Mouse (Mus musculus) midbrain, embryonic 13.5 days (tissue): ENCODE data around the gene Fgf12. TPM values are rescaled to one million over a fixed set of nuclear protein-coding genes. Genes with fewer than 3 reads are reported as not detected.

Experiments used
- ATAC-seq: fragments of 200-750 bp; cut with Nextera tagmentation; 2 replicates; pipeline ENCODE4 v1.8.0; 2017; ENCODE audit warnings: mild to moderate bottlenecking, moderate TSS enrichment, moderate library complexity
- H3K27ac ChIP-seq: fragments of 300-500 bp; sonication (generic); 2 replicates; pipeline ENCODE4 v1.5.1; 2015; ENCODE audit warnings: inconsistent platforms, mild to moderate bottlenecking, moderate library complexity
- H3K27me3 ChIP-seq: fragments of 300-500 bp; sonication (generic); 2 replicates; pipeline ENCODE4 v1.6.1; 2015; ENCODE audit warnings: mild to moderate bottlenecking, inconsistent platforms
- H3K36me3 ChIP-seq: fragments of 300-500 bp; sonication (generic); 2 replicates; pipeline ENCODE4 v1.6.1; 2015; ENCODE audit warnings: mild to moderate bottlenecking, inconsistent platforms
- H3K4me1 ChIP-seq: fragments of 300-500 bp; sonication (generic); replicated peaks from 2 replicates; pipeline ENCODE4 v1.6.1; 2015; ENCODE audit warnings: inconsistent platforms
- H3K4me2 ChIP-seq: fragments of 300-500 bp; sonication (generic); replicated peaks from 2 replicates; pipeline ENCODE4 v1.6.1; 2015; ENCODE audit warnings: moderate library complexity, mild to moderate bottlenecking, inconsistent platforms
- H3K4me3 ChIP-seq: fragments of 300-500 bp; sonication (generic); replicated peaks from 2 replicates; pipeline ENCODE4 v1.5.1; 2015; ENCODE audit warnings: mild to moderate bottlenecking, inconsistent platforms
- H3K9ac ChIP-seq: fragments of 300-500 bp; sonication (generic); replicated peaks from 2 replicates; pipeline ENCODE4 v1.6.1; 2015; ENCODE audit warnings: mild to moderate bottlenecking, inconsistent platforms
- H3K9me3 ChIP-seq: fragments of 300-500 bp; sonication (generic); 2 replicates; pipeline ENCODE4 v1.6.1; 2016; ENCODE audit warnings: mild to moderate bottlenecking, inconsistent platforms
- WGBS: fragments of 180-500 bp; shearing (Covaris S2); methylation state at CpG from one replicate; pipeline ENCODE4 v1.1.7; 2015; 5-methylcytosine and 5-hydroxymethylcytosine counted together
- polyA plus RNA-seq: library from polyadenylated mRNA; unstranded; fragments of >200 nt; fragmentation: Nextera tagmentation; extraction: Ambion mirVana; gene quantifications from 2 replicates; pipeline ENCODE4 v1.2.1, GENCODE M21; 2015

The Fgf12 gene
- polyA plus RNA-seq, 1 experiment from 2014 or later: 16.8 TPM

DNA sequence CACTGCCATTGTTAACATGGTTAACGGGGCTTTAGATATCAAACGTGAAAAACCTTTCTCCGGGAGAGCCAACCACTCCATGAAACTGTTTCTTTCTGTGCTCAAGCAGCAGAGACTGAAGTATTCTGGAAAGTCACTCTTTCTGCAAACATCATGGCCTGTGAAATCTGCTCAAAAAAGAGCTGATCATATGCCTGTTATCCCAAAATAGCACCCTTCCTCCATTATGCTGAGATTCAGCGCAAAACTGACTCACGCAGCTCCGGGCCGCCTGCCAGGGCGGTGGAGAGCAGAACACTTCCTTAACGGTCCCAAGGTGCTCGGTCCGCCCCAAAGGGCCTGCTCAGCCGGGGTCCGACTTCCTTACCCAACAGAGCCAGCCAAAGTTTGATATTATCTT lies 156.8 kb downstream of the Fgf12 start:
- peaks cover 9% of the 10 kb centered on the region for H3K4me1 ChIP-seq
- no peaks in the 10 kb centered on the region for H3K9me3 ChIP-seq
- no peak for ATAC-seq
- no peaks in the 10 kb centered on the region for H3K27me3 ChIP-seq
- no peak overlapping the region for H3K4me2 ChIP-seq
- WGBS: 86% methylated on average over 13 of the region's 13 CpGs
- H3K4me3 ChIP-seq: no peak overlapping the region
- no peak overlapping the region for H3K27ac ChIP-seq
- H3K9ac ChIP-seq: no peak overlapping the region
- H3K36me3 ChIP-seq: no peaks in the 10 kb centered on the region

DNA sequence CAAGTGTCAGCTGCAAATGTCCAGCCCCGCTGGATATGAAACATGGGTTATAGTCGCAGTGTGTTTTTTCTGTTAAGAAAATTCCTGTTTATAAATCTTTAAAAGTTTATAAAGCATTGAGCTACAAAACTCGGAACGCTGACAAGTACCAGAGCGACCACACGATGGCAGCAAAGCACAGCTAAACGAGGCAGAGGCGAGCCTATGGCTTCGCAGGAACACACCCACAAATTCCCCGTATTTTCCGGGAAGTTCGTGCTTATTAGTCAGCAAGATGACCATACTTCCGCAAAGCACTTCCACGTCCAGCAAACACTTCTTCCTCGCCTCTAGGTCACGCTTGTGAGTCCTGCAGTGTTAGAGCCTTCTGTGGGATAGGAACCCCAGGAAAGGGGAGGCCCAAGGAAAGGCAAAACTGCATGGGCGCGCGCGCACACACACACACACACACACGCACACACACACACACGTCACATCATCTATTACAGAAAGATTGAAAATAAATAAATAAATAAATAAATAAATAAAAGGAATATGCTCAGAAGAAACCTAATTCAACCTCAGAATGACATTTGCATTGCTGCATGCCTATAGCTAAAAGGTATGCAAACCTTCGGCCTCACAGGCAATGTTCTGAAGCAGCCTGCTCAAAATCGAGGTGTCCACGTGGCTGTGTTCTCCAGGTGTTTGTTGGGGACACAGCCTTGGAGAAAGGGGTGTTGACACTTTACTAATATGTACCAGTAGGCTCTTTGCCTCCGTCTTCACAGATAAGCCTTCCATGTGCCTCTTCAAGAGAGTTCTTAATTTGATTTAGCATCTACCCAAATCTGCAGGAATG lies 159.6 kb downstream of the Fgf12 start:
- peaks cover 9% of the 10 kb centered on the region for H3K4me1 ChIP-seq
- H3K4me3 ChIP-seq: peak overlapping the region; percentile 18
- H3K4me2 ChIP-seq: peak overlapping the region; percentile 41
- no peaks in the 10 kb centered on the region for H3K9me3 ChIP-seq
- H3K36me3 ChIP-seq: no peaks in the 10 kb centered on the region
- 26% methylated on average over 26 of the region's 26 CpGs for WGBS
- H3K27ac ChIP-seq: no peak overlapping the region
- peak; percentile 81 for ATAC-seq
- H3K9ac ChIP-seq: no peak overlapping the region
- H3K27me3 ChIP-seq: no peaks in the 10 kb centered on the region

DNA sequence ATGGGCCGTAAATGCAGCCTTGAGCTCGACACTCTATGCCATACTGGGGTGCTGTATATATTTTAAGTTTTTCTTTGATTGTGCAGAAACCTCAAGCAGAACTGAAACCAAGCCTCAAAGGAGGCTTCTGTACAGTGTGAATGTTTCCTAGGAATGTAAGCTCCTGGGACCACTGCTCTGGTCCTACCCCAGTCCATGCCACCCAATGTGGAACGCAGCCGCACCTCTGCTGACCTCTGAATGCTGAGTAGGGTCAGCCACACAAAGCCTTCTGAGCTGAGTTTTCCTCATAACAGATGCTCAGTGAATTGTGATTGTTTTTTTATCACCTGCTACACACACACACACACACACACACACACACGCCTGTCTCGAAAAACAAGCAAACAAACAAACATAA lies 160.4 kb downstream of the Fgf12 start:
- Histone ChIP-seq H3K9ac (no peak overlapping the region), H3K4me2 (no peak overlapping the region), H3K4me1 (peaks cover 9% of the 10 kb centered on the region), H3K9me3 (no peaks in the 10 kb centered on the region), H3K4me3 (no peak overlapping the region), H3K27me3 (no peaks in the 10 kb centered on the region), H3K27ac (no peak overlapping the region), H3K36me3 (no peaks in the 10 kb centered on the region)
- WGBS: 73% methylated on average over 6 of the region's 6 CpGs
- no peak for ATAC-seq

DNA sequence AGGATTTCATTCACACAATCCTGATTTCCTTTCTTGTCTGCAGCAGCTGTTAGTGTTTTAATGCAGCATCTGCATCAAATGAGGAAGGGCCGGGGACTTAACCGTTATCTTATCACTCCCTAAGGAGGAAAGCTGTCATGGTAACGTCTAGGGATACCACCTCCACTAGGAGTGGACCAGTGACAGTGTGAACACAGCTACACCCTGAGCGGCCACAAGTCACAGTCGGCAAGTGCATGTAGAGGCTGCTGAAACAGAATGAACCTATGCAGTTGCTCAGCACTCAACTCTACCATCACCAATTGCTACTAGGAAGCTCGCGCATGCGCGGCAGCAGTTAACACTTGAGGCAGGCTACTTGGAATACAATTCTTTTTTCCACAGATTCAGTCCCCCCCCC lies 161.3 kb downstream of the Fgf12 start:
- Histone ChIP-seq H3K9ac (no peak overlapping the region), H3K4me1 (peaks cover 9% of the 10 kb centered on the region), H3K4me3 (no peak overlapping the region), H3K9me3 (no peaks in the 10 kb centered on the region), H3K36me3 (no peaks in the 10 kb centered on the region), H3K27me3 (no peaks in the 10 kb centered on the region), H3K4me2 (no peak overlapping the region; the same call in 1 of the 2 replicates), H3K27ac (no peak overlapping the region)
- 0 out of 2 replicates have a peak, but pooled peaks have one; percentile 51 for ATAC-seq
- WGBS: 42% methylated on average over 9 of the region's 9 CpGs

DNA sequence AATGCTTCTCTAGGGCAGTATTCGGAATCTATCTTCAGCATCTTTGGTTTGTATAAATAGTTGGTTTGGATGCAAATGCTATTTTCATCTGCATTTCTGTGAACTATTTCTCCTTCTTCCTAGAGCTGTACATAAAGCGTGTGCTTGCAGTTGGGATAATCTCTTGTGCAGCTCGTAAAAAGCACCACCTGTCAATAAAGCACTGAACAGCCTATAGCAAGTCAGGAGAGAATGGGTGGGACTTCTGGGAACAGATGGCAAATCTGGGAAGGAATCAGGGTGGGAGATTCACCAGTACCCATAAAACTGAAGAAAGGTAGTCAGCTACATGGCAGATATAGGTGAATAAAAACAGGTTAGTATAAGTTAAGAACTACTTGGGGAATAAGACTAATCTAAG lies 180.7 kb downstream of the Fgf12 start:
- H3K9me3 ChIP-seq: no peaks in the 10 kb centered on the region
- H3K4me1 ChIP-seq: no peaks in the 10 kb centered on the region
- no peak overlapping the region for H3K27ac ChIP-seq
- no peak overlapping the region for H3K9ac ChIP-seq
- no peaks in the 10 kb centered on the region for H3K27me3 ChIP-seq
- no peak overlapping the region for H3K4me3 ChIP-seq
- no peak overlapping the region for H3K4me2 ChIP-seq
- no peaks in the 10 kb centered on the region for H3K36me3 ChIP-seq
- 45% methylated on average over 3 of the region's 3 CpGs for WGBS
- ATAC-seq: no peak

DNA sequence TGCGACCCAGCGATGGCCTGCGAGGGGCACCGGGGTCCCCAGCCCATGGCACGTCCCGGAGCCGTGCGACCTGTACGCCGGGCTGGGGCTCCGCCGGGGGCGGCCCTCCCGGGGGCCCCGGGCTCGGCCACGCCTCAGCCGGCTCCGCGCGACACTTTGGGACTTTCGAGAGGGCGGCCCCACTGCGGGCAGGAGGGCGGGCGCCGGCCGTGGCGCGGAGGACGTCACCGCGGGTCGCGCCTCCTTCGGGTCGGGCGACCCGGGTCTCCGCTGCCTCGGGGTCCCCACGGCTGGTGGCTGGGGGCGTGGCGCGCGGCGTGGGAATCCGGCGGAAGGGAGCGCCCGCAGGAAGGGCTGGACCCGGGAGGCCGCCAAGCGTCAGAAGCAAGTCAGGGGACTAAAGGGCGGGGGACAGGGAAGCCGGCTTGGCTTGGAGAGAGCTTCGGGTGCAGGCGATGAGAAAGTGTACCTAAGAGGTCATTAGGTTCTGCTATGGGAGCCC lies 188.1 kb downstream of the Fgf12 start:
- Histone ChIP-seq H3K4me2 (peak overlapping the region; percentile 100), H3K4me3 (peak overlapping the region; percentile 71), H3K9me3 (no peaks in the 10 kb centered on the region), H3K27me3 (peaks cover 33% of the 10 kb centered on the region), H3K4me1 (peaks cover 6% of the 10 kb centered on the region), H3K9ac (peak overlapping the region; percentile 70), H3K27ac (no peak overlapping the region), H3K36me3 (no peaks in the 10 kb centered on the region)
- peak; percentile 85 for ATAC-seq
- WGBS: under 1% methylated on average over 58 of the region's 58 CpGs

DNA sequence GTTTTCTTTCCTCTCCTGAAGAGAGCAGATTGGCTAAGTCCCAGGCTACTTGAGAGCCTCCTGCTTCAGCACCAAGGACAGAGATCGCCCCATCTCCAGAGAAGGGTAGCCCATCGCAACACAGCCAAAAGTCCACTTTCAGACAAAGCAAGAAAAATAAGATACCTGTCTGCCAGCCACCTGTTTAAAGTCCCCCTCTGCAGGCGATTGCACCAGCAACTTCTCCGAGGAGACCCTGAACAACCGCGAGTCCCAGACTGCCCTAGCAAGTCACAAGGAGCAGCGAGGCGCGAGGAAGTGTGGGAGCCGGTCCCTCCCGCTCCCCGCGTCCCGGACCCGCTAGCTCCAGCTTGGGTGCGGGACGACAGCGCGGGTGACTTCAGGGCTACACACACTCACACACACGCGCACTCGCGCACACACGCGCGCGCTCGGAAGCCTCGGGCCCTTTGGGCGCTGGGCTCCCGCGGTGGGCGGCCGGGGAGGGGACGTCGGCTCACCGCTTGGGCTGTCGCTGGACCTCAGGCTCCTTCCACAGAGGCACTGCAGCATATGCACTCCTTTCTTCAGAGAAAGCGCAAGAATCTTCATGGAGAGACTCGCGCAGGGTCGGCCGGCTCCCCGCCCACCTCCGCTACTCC lies 188.7 kb downstream of the Fgf12 start:
- under 1% methylated on average over 41 of the region's 45 CpGs for WGBS

DNA sequence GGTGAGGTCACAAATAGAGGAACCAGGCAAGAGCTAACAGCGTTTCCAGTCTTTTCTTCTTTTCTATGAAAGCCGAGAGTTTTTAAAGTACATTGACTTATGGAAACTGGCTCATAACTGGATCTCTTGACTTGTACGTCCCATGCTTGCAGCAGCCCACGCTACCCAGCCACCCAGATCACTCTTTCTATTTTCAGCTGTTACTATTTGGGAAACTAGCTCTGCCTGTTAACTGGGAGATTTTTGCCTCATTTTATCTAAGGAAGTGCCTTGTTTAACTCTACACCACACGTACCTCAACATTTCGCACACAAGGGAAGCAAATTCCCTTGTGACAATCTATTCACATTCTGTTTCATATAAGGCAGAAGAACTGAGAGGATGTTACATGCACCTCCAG lies 190.0 kb downstream of the Fgf12 start:
- H3K9ac ChIP-seq: no peak overlapping the region
- H3K4me3 ChIP-seq: no peak overlapping the region
- H3K36me3 ChIP-seq: no peaks in the 10 kb centered on the region
- H3K27me3 ChIP-seq: peaks cover 33% of the 10 kb centered on the region
- H3K27ac ChIP-seq: no peak overlapping the region
- 82% methylated on average over 6 of the region's 6 CpGs for WGBS
- H3K4me1 ChIP-seq: peaks cover 6% of the 10 kb centered on the region
- H3K4me2 ChIP-seq: no peak overlapping the region
- no peak for ATAC-seq
- H3K9me3 ChIP-seq: no peaks in the 10 kb centered on the region

More for the DNA sequence above, 188.7 kb downstream of the Fgf12 start:
- Histone ChIP-seq H3K4me1 (peaks cover 6% of the 10 kb centered on the region), H3K27ac (no peak overlapping the region), H3K4me2 (peak overlapping the region; percentile 100), H3K9ac (peak overlapping the region; percentile 70), H3K4me3 (peak overlapping the region; percentile 71), H3K27me3 (peaks cover 33% of the 10 kb centered on the region), H3K36me3 (no peaks in the 10 kb centered on the region), H3K9me3 (no peaks in the 10 kb centered on the region)
- peak; percentile 87 for ATAC-seq

DNA sequence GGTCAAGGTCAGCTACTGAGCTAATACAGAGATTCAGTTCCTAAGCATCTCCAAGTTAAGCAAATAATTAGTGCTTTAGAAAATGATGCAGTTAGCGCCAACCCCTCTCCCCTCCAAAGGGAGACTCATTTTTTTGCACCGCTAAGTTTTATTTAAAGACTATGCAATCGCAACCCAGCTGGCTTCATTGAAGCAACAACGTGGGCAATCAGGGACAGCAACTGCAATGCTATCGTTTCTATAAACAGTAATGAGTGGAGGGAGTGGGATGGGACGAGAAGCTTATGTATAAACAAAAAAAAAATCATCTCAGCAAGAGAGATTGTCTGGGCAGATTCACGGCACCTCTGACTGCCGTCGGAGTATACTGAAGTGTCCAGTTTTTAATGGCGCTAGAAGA lies 197.6 kb downstream of the Fgf12 start:
- H3K9ac ChIP-seq: no peak overlapping the region
- no peaks in the 10 kb centered on the region for H3K27me3 ChIP-seq
- H3K36me3 ChIP-seq: no peaks in the 10 kb centered on the region
- no peak overlapping the region for H3K27ac ChIP-seq
- 88% methylated on average over 10 of the region's 10 CpGs for WGBS
- ATAC-seq: no peak
- H3K4me2 ChIP-seq: no peak overlapping the region
- H3K4me3 ChIP-seq: no peak overlapping the region
- H3K4me1 ChIP-seq: no peaks in the 10 kb centered on the region
- no peaks in the 10 kb centered on the region for H3K9me3 ChIP-seq

DNA sequence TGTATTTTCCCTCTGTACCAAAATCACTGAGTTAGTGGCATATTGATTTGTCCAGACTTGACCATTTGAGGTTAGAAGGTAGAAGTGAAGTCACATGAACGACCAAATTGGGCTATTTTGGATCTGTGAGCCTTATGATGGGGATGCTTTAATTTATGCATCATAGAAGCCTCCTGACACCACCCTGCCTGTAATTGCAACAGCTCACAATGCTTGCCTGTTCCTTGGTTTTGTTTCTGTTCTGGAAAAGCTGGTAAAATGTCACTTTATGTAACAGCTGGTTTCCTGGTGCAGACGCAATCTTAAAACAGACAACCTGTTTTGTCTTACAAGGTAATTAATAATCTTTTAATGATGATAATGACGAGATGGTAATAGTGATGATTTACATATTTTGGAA lies 213.4 kb downstream of the Fgf12 start:
- H3K9me3 ChIP-seq: no peaks in the 10 kb centered on the region
- no peak overlapping the region for H3K9ac ChIP-seq
- no peaks in the 10 kb centered on the region for H3K36me3 ChIP-seq
- no peak for ATAC-seq
- H3K4me3 ChIP-seq: no peak overlapping the region
- WGBS: 79% methylated on average over 3 of the region's 3 CpGs
- no peaks in the 10 kb centered on the region for H3K4me1 ChIP-seq
- no peak overlapping the region for H3K4me2 ChIP-seq
- no peak overlapping the region for H3K27ac ChIP-seq
- no peaks in the 10 kb centered on the region for H3K27me3 ChIP-seq

DNA sequence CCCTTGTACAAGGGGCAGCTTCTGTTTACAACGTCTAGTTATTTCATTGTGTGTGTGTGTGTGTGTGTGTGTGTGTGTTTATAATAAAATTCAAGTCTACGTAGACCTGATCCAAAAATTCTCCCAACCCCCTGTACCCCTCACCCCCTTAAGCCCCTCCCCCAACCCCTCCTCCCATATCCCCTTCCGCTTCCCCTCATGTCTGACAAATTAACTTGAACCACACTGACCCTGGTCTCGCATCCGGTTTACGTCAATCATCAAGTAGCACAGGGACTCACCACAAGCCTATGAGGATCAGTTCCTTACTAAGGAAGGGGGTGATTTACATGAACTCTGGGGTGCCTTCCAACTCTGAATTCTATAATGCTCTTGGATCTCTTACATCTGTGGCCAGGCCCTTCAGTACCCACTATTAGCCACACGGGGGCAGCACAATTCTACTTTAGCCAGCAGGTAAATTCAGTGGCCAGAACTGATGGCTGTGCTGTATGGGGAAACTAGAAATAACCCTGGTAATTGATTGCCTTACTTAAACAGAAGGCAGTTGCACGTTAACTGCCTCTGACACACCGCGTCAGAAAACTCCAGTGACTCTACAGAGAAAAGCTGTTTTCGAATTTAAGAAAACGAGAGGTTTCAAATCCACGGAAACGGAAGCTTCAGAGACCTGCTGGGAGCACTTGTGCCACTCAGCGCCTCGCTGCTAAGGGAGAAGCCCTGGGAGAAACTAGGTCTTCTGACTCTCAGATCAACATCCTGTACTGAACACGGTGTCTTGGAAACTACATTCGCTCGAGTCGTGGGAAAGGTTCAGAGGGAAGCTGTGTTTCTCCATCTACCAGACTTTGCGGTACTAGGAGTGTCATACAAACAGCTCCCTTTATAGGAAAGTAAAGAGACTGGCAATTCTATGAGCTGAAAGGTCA lies 235.0 kb downstream of the Fgf12 start:
- Histone ChIP-seq H3K27me3 (no peaks in the 10 kb centered on the region), H3K4me3 (peak overlapping the region; percentile 28; the same call in 1 of the 2 replicates), H3K27ac (no peak overlapping the region), H3K9me3 (no peaks in the 10 kb centered on the region), H3K9ac (no peak overlapping the region), H3K36me3 (no peaks in the 10 kb centered on the region), H3K4me2 (peak overlapping the region; percentile 53), H3K4me1 (peaks cover 4% of the 10 kb centered on the region; the same call in 1 of the 2 replicates)
- WGBS: 35% methylated on average over 21 of the region's 21 CpGs
- ATAC-seq: peak; percentile 89
